Mouse (Mus musculus) right cerebral cortex, adult 2 months (tissue): ENCODE results near the gene Spib.

Source experiments
- DNase-seq, 2 experiments: peaks; one replicate each; pipeline ENCODE4 v3.0.0; 2021 to 2022; ENCODE audit warnings: low spot score in 2 of 2

The Spib gene

DNA sequence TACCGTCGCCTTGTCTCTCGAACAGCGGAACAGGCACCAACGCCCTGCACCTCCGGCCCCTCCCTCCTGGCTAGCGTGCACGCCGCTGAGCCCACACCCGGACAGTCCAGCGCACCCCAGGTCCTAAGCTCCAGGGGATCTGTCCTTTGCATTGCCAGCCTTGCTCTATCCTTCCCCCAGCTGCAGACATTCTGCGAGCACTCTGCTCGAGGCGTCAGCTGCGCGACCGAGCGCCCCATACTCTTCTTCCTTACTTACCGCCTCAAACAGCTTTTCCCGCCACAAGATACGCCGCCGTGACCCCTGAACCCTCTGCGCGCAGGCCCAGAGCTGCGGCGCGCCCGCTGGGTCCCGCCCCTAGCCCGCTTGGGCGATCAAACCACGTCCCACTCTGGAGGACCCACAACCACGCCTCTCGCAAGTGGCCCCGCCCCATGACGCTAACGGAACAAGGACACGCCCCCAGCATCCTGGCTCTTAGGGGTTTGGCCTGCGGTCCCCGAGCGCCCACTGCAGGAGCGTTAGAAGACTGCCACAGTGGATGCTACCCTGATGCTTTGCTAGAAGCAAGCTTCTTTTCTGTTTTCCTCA, 16.7 kb upstream of the Spib start, which contains the start of gene Pold1:
Gene Pold1 (minus strand): TSS at position 353 of the 591 bp plus-strand sequence.
- peak; percentile 99 for DNase-seq

DNA sequence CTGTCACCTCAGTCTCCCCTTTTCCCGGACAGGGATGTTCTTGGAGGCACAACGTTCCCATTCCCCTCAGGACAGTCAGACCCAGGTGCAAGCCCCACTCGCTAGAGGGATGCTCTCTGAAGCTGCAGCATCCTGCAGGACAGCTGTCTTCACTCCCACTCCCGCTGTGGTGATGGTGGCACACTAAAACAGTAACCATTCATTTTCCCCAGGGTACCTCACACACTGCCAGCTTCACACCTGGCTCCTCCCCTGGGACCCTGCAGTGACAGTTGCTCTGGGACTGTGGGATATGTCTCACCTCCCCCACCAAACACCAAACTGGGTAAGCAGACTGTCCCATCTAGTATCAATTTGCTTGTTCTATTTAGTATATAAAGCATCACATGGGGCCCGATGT, 15.9 kb upstream of the Spib start:
- DNase-seq: no peak

DNA sequence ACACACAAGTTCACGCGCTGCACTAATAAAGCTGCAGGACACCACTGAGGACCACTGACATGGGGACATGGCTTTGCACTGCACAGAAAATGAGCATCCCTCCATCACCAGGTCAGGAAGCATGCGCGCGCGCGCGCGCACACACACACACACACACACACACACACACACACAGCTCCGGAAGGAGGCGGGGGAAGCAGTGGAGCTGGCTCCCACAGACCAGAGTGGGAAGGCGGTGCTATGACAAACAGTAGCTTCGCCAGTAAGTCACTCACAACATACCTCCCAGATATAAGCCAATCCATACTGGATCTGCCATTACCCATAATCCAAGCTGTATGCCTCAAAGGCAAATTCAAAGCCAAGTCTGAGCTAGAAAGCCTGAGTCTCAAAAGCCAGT, 15.2 kb upstream of the Spib start:
- no peak for DNase-seq

DNA sequence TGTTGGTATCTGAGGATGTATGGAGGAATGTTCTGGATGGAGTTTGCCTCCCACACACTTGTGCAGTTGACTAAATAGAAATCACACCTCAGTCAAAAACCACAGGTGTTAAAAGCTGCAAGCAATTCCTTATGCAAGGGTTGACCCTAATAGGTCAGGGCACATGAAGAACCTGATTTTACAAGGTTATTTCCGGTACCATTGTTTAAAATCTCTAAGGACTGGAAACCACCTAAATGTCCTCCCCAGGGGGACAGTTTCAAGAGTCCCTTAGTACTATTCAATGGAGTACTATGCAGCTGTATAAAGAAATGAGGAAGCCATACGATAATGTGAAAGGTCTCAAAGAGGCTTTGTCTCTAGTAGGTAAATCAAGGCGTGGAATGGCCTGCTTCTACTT, 14.4 kb upstream of the Spib start:
- DNase-seq: no peak

DNA sequence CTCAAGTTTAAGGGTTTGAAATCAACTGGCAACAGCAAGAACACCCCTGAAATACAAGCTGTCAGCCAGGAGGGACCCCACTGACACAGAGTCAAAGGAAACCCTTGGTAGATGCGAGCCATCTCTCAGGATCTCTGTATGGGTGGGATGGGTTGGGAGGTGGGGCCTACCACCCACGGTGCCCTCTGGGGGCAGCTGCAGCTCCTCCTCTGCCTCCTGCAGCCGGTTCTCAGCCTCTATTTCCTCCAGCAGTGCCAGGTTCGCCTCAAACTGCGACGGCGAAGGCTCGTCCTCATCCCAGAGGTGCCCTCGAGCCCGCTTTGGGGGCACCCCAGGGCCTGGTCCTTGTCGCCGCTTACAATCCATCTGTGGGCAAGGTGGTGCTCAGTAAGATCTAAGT, 11.2 kb upstream of the Spib start:
- DNase-seq: no peak

DNA sequence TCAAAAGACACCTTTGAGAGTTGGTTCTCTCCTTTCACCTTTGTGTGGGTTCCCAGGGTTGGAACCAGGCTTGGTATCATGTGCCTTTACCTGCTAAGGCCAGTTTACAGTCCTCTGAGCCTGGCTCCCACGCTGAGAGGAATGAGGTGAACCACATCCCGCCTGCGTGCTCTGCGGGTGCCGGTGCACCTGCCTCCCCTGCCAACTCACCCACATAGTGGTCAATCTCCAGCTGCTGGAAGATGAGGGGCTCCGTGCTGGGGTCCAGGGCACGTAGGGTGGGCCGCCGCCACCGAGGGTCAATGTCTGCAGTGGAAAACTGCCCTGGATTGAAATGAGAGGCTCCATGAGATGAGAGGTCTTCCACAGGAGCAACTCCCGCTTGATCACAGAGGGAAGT, 10.7 kb upstream of the Spib start:
- no peak for DNase-seq

DNA sequence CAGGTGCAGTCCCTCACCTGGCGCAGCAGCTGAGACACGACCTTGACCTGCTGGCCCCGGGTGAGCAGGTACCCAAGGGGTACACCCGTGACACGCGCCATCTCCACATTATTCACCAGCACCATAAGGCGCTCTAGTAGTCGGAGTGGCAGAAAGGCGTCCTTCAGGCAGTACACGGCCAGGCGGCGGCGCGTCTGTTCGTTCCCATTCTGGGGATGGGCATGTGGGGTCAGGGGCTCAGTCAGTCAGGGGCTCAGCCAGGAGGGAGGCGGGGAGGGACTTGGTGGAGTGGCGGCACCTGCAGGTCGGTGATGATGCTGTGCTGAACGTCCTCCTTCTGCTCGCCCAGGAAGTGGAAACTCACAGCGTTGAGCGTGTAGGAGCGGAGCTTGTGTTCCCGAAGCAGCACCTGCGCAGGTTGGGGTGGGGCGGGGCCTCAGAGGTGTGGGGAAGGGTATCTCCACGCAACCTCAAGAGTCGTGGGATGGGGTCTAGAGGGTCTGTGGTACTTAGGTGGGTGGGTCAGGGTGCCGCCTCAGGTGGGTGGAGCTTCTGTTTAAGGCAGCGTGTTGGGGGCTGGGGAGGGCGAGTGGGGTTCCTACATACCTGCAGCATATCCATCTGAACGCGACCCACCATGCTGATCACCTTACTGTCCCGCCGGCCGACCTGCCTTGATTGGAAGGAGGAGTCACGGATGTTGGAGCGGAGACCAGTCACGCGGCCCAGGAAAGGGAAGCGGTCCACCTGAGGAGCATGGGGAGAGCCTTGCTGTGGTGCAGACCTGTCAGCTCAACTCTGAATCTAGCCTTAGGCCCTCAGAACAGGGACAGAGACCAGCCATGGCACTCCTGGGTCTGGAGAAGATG, 7.1 kb upstream of the Spib start:
- DNase-seq: no peak

DNA sequence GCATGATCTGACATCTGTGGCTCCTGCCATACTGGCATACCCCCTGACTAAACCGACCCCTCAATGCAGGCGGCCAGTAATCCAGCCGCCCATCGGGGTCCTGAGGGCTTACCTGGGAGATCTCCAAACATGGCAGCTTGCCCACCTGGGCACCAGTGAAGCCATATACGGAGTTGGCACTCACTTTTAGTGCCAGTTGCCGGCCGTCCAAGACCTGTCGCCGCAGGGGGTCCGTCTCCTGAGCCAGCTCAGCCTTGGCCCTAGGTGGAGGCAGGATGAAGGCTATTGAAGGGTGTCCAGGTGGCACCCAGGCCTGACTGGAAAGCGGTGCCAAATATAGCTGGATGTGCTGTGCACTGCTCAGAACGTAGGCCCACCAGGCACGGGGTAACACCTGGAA, 5.6 kb upstream of the Spib start:
- no peak for DNase-seq

DNA sequence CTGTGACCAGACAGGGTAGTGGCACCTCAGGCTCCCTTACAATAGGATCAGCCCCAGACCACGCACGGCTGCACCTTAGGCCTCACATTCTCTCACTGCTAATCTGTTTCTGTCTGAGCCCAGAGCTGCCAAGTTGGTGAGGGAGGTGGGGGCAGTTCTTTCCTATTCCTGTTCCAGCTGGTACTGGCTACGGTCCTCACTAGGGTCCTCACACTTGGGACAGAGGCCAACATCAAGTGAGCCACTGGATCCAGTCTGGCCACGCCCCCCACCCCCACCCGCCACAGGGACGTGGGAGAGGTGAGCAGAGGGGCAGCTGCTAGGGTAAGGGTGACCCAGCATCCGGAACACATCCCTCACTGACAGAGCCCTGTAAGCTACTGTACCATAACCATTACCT, 5.1 kb upstream of the Spib start:
- DNase-seq: no peak

DNA sequence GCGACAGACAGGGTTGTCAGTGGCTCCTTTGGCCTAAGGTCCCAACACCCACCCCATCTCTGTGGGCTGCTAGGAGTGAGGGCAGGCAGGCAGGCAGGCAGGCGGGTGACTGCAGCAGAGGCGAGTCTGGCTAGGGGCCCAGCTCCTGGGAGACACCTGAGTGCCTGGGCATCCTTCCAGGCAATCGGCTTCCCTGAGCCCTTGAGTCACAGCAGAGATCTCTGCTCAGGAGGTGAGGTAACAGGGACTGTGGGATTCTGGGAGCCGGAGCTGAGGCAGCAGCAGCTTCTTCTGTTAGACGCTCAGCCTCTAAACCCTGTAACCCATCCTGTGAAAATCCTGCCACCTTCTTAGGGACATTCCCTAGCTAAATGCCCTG, 4.7 kb upstream of the Spib start:
- DNase-seq: peak; percentile 36 to 47

DNA sequence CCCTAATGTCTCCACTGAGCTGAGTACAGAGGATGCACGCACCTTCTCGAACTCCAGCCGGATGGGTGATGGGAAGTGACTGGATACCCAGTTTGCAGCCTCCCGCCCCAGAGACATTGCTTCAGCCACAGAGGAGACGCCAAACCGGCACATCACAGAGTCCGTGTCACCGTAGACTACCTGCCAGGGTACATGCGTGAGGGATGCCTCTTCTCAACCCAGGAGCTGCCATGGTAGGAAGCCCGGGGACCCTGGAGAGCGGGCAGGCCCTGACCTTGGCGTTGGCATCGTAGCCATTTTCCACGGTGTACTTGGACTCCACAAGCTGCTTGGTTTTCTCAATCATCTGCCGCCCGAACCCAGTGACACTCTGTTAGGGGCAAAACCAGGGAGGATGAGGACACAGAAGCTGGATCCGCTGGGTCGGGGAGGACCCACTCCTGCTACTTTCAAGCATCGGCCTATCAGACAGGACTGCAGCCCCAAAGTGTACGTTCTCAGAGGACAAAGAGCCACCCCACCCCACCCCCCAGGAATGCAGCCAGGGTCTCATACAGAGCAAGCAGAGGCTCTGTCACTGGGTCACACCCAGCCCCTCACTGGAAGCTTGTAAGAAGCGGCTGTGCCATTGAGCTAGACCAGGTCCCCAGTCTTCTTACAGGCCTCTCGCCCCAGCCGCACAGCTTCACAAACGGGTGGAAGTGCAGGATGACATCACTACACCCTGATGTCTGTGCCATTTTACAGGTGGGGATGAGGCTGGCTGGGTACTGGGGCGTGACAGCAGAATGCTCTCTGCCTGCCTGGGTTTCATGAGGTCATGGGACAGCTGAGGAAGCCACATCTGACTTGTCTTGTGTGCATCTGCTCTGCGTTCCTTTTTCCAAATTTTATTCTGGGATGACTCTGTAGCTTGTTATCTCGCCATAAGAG, 4.1 kb upstream of the Spib start:
- DNase-seq: no peak

DNA sequence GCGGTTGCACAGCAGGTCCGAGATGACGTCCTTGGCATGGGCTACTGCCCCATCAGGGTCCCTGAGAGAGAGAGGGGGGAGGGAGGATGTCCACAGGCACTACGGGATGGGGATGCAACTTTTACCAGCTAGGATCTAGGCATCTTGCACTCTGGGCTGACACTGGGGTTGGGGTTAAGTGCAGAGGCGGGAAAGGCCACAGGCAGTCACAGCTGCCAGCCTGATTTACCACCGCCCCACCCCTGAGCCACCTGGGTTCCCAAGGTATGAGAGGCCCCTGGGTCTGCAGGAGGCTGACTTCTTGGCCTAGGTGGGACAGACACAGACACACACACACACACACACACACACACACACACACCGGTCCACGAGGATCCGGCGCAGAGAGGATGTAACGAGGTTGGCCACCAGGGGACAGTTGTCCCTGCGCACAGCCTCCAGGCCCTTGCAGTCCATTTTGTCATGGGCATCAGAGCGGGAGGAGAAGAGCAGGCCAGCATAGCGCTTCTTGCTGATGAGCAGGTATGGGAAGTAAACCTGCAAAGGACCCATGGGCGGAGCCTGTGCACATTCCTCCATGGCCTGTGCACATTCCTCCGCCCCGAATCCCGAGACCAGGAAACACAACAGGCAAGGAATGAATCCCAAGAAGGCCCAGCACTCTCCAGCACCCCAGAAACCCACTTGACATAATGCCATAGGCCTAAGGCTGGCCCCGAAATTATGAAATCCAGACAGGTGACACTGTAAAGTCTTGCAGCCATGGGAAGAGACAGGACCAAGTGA, 3.0 kb upstream of the Spib start:
- no peak for DNase-seq

DNA sequence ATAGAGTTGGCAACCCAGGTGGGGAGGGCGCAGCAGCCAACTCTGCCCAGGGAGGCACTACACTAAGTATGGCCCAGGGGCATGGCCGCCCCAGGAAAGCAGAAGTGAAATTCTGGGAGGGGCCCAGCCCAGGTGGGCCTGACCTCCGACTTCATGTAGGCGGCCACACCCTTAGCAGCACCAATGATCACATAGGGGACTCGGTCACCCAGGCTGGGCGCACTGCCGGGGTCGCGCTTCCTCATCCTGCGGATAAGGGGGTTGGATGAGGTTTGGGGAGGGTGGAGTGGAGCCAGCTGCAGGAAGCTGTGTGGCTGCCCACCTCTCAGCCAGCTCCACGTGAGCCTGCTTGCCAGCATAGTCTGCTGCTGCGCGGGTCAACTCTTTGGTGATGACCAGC, 2.4 kb upstream of the Spib start:
- no peak for DNase-seq

DNA sequence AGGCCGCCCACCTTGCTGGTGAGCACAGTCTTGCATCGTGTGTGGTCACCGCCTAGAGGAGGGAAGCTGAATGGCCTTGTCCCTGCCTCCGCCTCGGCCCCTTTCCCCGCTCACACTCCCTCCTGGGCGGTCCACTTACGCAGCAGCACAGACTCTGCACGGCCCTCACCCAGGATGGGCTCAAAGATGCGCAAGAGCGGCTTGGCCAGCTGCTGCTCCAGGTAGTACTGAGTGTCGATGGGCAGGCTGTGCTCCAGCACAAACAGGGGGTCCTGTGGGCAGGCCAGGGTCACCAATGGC, 1.8 kb upstream of the Spib start:
- no peak for DNase-seq

DNA sequence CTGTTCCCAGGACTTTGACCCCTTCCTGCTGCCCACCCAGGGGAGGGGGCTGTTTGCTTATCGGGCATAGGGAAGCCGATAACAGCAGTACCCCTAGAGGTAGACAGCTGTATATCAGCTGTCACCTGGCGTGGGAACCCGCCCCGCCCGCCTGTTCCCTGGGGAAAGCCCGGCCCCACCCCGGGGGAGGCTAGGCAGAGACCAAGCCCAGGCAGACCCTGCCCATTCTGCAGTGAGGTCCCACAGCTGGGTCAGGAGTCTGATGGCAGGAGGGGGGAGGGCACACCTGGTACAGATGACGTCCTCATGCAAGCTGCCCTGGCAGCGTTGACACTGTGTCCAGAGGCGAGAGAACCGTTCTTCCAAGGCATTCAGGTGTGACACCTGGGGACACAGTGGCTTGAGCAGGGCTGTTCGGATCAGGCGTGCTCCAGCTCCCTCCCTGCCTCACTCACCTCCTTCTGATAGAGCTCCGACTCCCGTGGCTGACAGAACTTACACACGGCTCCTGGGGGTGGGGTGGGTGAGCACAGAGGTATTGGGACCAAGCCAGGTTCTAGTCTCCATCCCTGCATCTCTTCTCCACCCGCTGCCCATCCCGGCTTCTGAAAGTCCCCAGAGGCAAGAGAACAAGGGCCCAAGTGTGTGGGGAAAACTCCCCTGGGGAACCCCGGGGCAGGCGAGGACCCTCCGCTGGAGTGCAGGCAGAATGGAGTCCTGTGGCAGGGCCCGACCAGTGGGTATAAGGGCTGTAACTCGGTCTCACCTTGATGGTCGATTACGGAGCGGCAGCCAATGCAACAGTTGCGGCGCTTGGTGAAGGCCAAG, 1.3 kb upstream of the Spib start:
- no peak for DNase-seq

DNA sequence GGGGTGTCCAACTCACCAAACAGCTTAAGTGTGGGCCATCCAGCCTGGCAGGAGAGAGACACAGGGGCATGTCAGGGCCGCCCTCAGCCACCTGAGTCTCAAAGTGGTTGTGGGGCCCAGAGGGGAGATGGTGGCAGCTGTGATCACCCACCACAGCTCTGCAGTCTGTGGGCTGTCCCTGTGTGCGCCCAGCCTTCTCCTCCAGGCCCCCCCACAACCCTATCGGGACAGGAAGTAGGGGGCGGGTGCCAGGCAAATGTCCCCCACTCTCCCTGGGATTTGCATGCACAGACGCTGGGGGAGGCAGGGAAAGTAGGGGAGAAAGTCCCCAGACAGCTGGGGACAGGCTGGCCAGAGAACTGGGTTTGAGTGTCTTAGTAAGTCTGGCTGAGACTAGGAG, 664 bp downstream of the Spib start:
- DNase-seq: no peak

DNA sequence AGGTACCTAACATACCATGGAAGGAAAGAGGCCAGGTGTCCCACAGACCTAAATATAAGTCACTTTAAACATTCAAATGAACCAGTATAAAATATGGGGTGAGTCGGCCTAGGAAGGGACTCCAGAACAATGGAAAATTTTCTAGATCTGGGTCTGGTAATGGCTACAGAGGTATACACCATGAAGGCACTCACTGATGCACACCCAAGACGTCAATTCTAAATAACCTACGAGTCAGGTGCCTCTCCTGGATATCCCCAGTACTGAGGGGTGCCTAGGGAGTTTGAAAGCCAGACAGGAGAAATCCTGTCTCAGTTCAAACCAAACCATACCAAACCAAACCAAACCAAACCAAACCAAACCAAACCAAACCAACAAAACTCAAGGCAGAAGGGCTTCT, 1.4 kb downstream of the Spib start:
- DNase-seq: no peak

DNA sequence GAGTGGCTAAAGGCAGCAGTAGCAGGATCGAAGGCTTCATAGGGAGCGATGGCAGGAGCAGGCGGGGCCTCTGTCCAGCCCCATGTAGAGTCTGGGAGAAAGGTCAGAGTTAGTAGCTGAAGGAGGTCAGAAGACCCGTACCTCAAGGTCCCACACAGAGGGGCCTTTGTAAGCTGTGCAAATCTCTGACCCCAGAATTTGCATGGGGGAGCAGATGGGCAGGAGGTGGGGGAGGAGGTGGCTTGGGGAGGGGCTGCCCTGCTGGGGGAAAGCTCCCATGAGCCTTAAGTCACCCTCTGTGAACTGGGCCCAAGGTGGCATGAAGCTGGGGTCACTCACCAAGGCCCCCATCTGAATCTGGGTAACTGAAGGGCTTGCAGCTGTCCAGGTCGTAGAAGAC, 2.4 kb downstream of the Spib start:
- DNase-seq: no peak

DNA sequence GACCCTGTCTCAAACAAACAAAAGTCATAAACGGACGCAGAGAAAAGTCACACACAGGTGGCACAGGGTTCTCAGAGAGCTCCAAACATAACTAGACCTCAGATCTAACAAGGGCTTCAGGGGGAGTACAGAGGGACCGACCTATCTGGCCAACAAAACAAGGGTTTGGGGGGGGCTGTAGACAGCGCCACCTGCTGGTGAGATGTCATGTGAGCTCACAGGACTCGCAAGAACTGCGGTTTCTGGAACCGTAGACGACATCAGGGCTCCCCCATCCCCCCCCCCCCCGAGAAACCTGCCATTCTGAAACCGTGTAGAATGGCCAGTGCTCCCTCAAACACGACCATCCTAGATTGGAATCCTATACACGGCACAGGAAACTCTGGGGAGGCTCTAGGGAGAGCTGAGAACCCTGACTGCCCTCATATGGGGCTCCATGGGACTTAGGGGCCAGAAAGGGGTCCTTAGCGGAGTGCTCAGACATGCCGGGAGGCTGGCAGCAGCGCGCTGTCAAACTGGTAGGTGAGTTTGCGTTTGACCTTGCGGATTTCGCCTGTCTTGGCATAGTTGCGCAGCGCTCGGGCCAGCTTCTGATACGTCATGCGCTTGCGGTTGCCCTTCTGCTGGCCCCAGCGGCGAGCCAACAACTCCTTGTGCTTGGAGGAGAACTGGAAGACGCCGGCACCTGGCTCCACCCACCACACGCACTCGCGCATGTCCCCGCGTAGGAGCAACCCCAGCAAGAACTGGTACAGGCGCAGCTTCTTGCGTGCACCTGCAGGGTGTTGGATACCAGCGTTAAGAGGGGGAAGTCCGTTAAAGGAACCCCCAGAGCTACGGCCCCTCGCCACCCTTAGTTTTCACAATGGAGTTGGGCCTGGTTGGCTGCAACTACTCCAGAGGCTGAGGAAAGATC, 4.1 kb downstream of the Spib start:
- DNase-seq: peak; percentile 73 to 79
